Mouse (Mus musculus) hindbrain, embryonic 11.5 days (tissue): ENCODE results near the gene Dnmt3a. TPM values are rescaled to one million over a fixed set of nuclear protein-coding genes. Genes with fewer than 3 reads are reported as not detected.

Experiments used
- ATAC-seq: fragments of 200-750 bp; cut with Nextera tagmentation; 2 replicates; pipeline ENCODE4 v1.8.0; 2017; ENCODE audit warnings: mild to moderate bottlenecking, moderate TSS enrichment, moderate library complexity; ENCODE audit not compliant: low FRiP score
- DNase-seq: peaks from one replicate; pipeline ENCODE4 v3.0.0-alpha.2; 2015; ENCODE audit warnings: low spot score
- H3K27ac ChIP-seq: fragments of 300-500 bp; sonication (generic); 2 replicates; pipeline ENCODE4 v1.5.1; 2014; ENCODE audit warnings: mild to moderate bottlenecking, low read depth, low read length
- H3K27me3 ChIP-seq: fragments of 300-500 bp; sonication (generic); 2 replicates; pipeline ENCODE4 v1.6.1; 2014; ENCODE audit warnings: mild to moderate bottlenecking, low read length, moderate library complexity, mixed read lengths; ENCODE audit not compliant: control insufficient read depth, insufficient read depth
- H3K36me3 ChIP-seq: fragments of 300-500 bp; sonication (generic); 2 replicates; pipeline ENCODE4 v1.6.1; 2014; ENCODE audit warnings: mild to moderate bottlenecking, low read length, moderate library complexity, mixed read lengths; ENCODE audit not compliant: control insufficient read depth, insufficient read depth
- H3K4me1 ChIP-seq: fragments of 300-500 bp; sonication (generic); replicated peaks from 2 replicates; pipeline ENCODE4 v1.6.1; 2014; ENCODE audit warnings: low read length, mixed read lengths; ENCODE audit not compliant: control insufficient read depth, insufficient read depth
- H3K4me2 ChIP-seq: fragments of 300-500 bp; sonication (generic); replicated peaks from 2 replicates; pipeline ENCODE4 v1.6.1; 2014; ENCODE audit warnings: mild to moderate bottlenecking, low read depth, low read length
- H3K4me3 ChIP-seq: fragments of 300-500 bp; sonication (generic); 2 replicates; pipeline ENCODE4 v1.5.1; 2014; ENCODE audit warnings: low read depth, low read length
- H3K9ac ChIP-seq: fragments of 300-500 bp; sonication (generic); 2 replicates; pipeline ENCODE4 v1.6.1; 2014; ENCODE audit warnings: low read depth, low read length
- H3K9me3 ChIP-seq: fragments of 300-500 bp; sonication (generic); 2 replicates; pipeline ENCODE4 v1.6.1; 2016; ENCODE audit warnings: low read length; ENCODE audit not compliant: control insufficient read depth
- WGBS: fragments of 180-500 bp; shearing (Covaris S2); extraction: QIAGEN DNeasy Blood & Tissue Kit; methylation state at CpG from one replicate; pipeline ENCODE4 v1.1.7; 2014; 5-methylcytosine and 5-hydroxymethylcytosine counted together
- polyA plus RNA-seq: library from polyadenylated mRNA; unstranded; fragments of >200 nt; fragmentation: Nextera tagmentation; extraction: Ambion mirVana; gene quantifications from 2 replicates; pipeline ENCODE4 v1.2.1, GENCODE M21; 2014

The Dnmt3a gene
- polyA plus RNA-seq, 1 experiment from 2014 or later: 75.5 TPM

DNA sequence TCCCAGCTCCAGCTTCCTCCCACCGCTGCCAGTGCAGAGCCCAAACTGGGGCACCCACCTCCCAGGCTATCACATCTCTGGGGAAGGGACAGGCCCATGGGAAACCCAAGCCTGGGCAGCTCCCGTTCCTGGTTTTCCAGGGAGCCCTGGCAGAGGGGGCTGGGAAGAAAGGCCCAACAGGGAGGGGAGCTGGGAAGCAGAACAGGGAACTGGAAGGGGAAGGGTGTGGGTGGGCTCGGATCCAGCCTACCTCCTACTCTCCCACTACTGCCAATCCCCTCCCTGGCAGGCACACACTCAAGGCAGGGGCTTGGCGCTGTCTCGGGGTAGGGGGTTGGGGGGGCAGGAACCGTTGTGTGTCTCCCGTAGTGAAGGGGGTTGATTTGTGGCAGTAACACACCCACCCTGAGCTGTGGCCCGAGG, 28.1 kb downstream of the Dnmt3a start:
- no peak overlapping the region for H3K27ac ChIP-seq
- DNase-seq (peak; percentile 45), ATAC-seq (peak; percentile 34)
- peak overlapping the region; percentile 19; the same call in 1 of the 2 replicates for H3K9ac ChIP-seq
- no peaks in the 10 kb centered on the region for H3K36me3 ChIP-seq
- no peaks in the 10 kb centered on the region for H3K9me3 ChIP-seq
- no peaks in the 10 kb centered on the region; the same call in 1 of the 2 replicates for H3K27me3 ChIP-seq
- H3K4me2 ChIP-seq: peak overlapping the region; percentile 7; the same call in 1 of the 2 replicates
- peaks cover 8% of the 10 kb centered on the region; the same call in 1 of the 2 replicates for H3K4me1 ChIP-seq
- H3K4me3 ChIP-seq: no peak overlapping the region
- WGBS: 6% methylated on average over 8 of the region's 8 CpGs

DNA sequence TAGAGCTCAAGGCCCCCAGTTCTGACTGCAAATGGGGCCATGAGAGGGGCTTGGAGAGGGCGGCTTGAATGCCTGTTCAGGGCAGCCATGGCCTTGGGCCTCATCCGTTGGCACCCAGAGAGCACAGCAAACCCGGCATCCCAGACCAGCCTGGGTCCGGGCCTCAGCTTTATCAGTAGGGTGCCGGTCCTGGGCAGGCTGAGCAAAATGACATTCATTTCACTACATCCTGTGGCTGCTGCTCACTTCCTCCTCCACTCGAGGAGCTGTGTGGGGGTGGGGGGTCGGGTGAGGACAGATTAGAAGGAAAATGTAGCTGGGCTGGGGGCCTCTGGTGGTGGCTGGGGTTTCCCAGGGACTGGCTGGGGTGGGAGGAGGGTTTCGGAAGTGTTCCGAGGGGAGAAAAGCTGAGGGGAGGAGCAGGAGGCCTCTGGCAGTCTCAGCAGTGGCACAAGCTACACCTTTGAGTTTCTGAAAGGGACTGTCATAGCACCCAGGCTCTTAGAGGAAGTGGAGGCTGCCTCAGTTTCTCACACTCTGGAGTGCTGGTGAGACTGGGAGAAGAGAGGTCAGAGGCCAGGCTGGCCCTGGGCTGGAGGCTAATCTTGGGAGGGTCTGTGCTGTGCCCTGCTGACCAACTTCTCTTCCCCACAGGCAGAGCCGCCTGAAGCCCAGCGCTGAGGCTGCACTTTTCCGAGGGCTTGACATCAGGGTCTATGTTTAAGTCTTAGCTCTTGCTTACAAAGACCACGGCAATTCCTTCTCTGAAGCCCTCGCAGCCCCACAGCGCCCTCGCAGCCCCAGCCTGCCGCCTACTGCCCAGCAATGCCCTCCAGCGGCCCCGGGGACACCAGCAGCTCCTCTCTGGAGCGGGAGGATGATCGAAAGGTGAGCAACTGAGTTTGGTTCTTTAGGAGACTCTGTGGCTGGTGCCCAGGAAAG, 28.8 kb downstream of the Dnmt3a start:
- H3K4me2 ChIP-seq: peak overlapping the region; percentile 7; the same call in 1 of the 2 replicates
- H3K36me3 ChIP-seq: no peaks in the 10 kb centered on the region
- DNase-seq (peak; percentile 41), ATAC-seq (peak; percentile 23)
- no peaks in the 10 kb centered on the region; the same call in 1 of the 2 replicates for H3K27me3 ChIP-seq
- H3K4me3 ChIP-seq: no peak overlapping the region
- no peak overlapping the region for H3K27ac ChIP-seq
- peaks cover 8% of the 10 kb centered on the region; the same call in 1 of the 2 replicates for H3K4me1 ChIP-seq
- H3K9ac ChIP-seq: peak overlapping the region; percentile 19; the same call in 1 of the 2 replicates
- WGBS: 9% methylated on average over 21 of the region's 21 CpGs
- H3K9me3 ChIP-seq: no peaks in the 10 kb centered on the region

DNA sequence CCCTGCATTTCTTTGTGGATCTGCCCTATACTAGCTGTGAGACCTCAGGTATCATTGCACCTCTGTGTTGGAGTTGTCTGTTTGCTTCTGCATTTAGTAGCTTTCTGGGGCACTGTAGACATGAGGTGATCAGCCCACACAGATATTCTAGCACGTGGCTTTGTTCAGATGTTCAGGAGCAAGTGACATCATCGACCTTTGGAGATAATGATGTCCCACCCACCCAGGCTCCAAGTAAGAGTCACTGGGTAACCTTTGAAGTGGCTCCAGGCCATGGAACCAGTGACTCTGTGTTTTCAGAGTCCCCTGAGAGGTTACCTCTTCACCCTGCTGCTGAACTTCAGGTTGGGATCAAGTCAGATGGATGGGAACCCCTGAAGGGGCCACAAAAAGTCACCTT, 29.8 kb downstream of the Dnmt3a start:
- H3K4me2 ChIP-seq: no peak overlapping the region
- peaks cover 8% of the 10 kb centered on the region; the same call in 1 of the 2 replicates for H3K4me1 ChIP-seq
- DNase-seq (no peak), ATAC-seq (no peak)
- no peak overlapping the region for H3K9ac ChIP-seq
- H3K27ac ChIP-seq: no peak overlapping the region
- no peaks in the 10 kb centered on the region for H3K36me3 ChIP-seq
- no peaks in the 10 kb centered on the region for H3K9me3 ChIP-seq
- WGBS: 71% methylated on average over 2 of the region's 2 CpGs
- H3K27me3 ChIP-seq: no peaks in the 10 kb centered on the region; the same call in 1 of the 2 replicates
- H3K4me3 ChIP-seq: no peak overlapping the region

DNA sequence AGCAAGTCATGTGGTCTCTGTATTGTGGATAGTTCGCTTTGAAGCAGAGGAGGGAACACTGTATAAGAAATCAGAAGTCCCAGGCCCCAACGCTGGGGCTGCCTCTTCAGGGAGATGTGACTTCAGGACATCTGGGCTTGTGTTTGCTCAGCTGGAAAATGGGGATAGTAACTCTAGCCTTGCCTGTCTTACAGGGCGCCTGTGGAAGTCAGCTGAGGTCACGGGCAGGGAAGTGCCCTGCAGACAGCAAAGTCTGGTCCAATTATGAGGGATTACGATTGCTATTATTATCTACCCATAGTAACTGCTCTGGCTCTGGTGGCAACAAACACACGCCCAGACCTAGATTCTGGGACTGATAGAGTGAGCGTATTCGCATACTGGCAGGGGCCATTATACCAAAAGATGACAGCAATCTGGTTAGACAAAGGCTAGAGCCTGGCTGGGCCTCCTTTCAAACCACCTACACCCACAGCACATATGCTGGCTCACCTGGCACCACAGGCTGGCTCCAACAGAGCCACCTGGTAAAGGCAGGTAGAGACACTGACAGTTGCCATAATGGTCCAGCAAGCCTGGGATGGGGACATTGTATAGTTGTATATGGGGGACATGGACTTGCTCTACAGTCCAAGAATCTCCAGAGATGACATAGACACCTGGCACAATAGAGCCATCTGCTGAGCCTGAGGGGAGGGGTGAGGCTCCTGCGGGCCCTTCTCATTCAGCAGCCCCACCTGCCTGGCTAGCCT, 31.4 kb downstream of the Dnmt3a start:
- Histone ChIP-seq H3K36me3 (no peaks in the 10 kb centered on the region), H3K9ac (no peak overlapping the region), H3K4me3 (no peak overlapping the region), H3K9me3 (no peaks in the 10 kb centered on the region), H3K4me2 (no peak overlapping the region), H3K27ac (no peak overlapping the region), H3K27me3 (no peaks in the 10 kb centered on the region; the same call in 1 of the 2 replicates), H3K4me1 (peaks cover 8% of the 10 kb centered on the region; the same call in 1 of the 2 replicates)
- DNase-seq (no peak), ATAC-seq (no peak)
- 60% methylated on average over 9 of the region's 9 CpGs for WGBS

DNA sequence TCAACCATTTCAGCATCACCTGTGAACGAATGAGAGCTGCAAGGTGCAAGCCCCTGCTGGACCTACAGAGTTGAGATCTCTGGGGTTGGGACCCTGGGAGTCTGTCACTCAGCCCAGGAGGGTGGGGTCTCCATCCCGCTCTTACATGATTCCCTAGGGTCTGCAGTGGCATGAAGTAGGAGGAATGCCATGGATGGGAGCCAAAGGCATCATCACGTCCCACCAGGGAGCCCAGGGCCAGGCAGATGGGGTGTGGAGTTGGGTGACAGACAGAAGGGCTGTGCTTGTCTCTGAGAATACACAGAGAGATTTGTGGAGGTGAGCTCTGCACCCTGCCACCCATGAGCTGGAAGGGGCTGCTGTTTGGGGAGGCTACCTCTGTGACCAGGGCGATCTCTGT, 32.2 kb downstream of the Dnmt3a start:
- Histone ChIP-seq H3K27me3 (no peaks in the 10 kb centered on the region; the same call in 1 of the 2 replicates), H3K9ac (no peak overlapping the region), H3K9me3 (no peaks in the 10 kb centered on the region), H3K36me3 (no peaks in the 10 kb centered on the region), H3K4me1 (peaks cover 8% of the 10 kb centered on the region; the same call in 1 of the 2 replicates), H3K4me3 (no peak overlapping the region), H3K4me2 (no peak overlapping the region), H3K27ac (no peak overlapping the region)
- WGBS: 69% methylated on average over 4 of the region's 4 CpGs
- no peak for ATAC-seq
- no peak for DNase-seq

DNA sequence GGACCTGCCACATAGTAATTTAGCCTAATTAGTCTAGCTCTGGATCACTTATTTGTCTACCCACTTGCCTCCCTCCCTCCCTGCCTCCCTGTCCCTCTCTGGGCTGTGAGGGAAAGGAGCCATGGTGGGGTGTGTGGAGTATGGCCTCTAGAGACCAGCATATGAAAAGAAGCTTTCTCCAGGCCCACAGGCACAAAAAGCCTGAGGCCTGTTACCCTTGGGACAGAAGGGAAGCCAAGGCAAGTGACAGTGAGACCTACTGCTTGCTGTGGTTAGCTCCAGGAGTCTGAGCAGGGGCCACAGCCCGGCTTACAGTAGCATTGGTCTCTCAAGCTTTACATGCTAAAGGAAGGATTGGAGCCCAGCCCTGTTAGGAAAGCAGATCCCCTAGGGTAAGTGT, 33.9 kb downstream of the Dnmt3a start:
- no peaks in the 10 kb centered on the region for H3K36me3 ChIP-seq
- ATAC-seq (no peak), DNase-seq (no peak)
- no peak overlapping the region for H3K4me2 ChIP-seq
- 90% methylated on average over 1 of the region's 1 CpGs for WGBS
- no peak overlapping the region for H3K27ac ChIP-seq
- H3K4me3 ChIP-seq: no peak overlapping the region
- H3K4me1 ChIP-seq: peaks cover 5% of the 10 kb centered on the region
- H3K27me3 ChIP-seq: no peaks in the 10 kb centered on the region; the same call in 1 of the 2 replicates
- no peak overlapping the region for H3K9ac ChIP-seq
- H3K9me3 ChIP-seq: no peaks in the 10 kb centered on the region

DNA sequence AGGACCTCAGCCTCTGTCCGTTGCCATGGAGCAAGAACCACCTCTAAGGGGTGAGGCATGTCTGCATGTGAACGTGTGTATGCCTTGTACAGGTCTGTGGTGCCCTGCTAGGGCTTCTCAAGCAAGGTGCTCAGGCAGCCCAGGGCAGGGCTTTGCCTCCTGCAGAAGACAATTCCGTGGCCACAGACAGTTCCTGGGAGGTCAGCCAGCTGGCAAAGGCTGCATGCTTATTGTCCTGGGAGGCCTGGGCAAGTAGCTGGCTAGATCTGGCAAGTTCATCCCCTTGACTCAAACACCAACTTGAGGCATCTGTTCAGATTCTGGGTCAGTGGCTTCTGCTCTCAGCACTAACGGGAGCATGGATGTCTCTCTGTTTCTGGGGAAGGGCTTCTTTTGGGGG, 35.3 kb downstream of the Dnmt3a start:
- Histone ChIP-seq H3K9ac (no peak overlapping the region), H3K4me2 (no peak overlapping the region), H3K27ac (no peak overlapping the region), H3K4me1 (peaks cover 5% of the 10 kb centered on the region), H3K27me3 (no peaks in the 10 kb centered on the region), H3K36me3 (no peaks in the 10 kb centered on the region), H3K9me3 (no peaks in the 10 kb centered on the region), H3K4me3 (no peak overlapping the region)
- ATAC-seq (no peak), DNase-seq (no peak)
- 77% methylated on average over 4 of the region's 4 CpGs for WGBS

DNA sequence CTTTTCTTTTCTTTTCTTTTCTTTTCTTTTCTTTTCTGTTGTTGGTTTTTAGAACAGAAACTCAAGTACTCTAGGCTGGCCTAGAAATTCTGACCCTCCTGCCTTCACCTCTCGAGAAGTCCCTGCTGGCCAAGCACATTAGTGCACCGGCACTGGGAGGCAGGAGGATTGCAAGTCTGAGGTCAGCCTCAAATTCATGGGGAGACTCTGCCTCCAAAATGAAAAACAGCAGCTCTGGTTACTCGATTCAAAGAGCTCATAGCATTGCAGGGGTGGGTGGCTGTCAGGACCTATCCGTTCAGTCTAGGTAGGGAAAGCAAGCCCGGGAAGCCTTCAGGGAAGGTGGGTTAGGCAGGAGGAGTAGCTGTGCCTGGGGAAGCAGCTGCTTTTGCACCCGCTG, 37.0 kb downstream of the Dnmt3a start:
- DNase-seq (peak; percentile 29), ATAC-seq (peak; percentile 46; the same call in 1 of the 2 replicates)
- Histone ChIP-seq H3K27ac (no peak overlapping the region), H3K27me3 (no peaks in the 10 kb centered on the region), H3K4me2 (no peak overlapping the region), H3K4me3 (no peak overlapping the region), H3K9ac (no peak overlapping the region), H3K9me3 (no peaks in the 10 kb centered on the region), H3K4me1 (peaks cover 5% of the 10 kb centered on the region), H3K36me3 (no peaks in the 10 kb centered on the region)
- 40% methylated on average over 6 of the region's 6 CpGs for WGBS
